Mouse (Mus musculus) midbrain, embryonic 10.5 days (tissue): Measurements from ENCODE around the gene Prorsd1. TPM values are rescaled to one million over a fixed set of nuclear protein-coding genes. Genes with fewer than 3 reads are reported as not detected.
"Not testable (repeated sequence)": the region's sequence is repeated elsewhere in the genome, so short reads cannot be mapped to it uniquely, and the experiment has no call there.

Source experiments
- DNase-seq: peaks from one replicate; pipeline ENCODE4 v3.0.0-alpha.2; 2017; ENCODE audit warnings: low spot score
- H3K27ac ChIP-seq: fragments of 300-500 bp; sonication (generic); replicated peaks from 2 replicates; pipeline ENCODE4 v1.5.1; 2016; ENCODE audit warnings: mild to moderate bottlenecking
- H3K27me3 ChIP-seq: fragments of 300-500 bp; sonication (generic); 2 replicates; pipeline ENCODE4 v1.6.1; 2016; ENCODE audit warnings: low read depth, mild to moderate bottlenecking; ENCODE audit not compliant: poor library complexity, severe bottlenecking
- H3K36me3 ChIP-seq: fragments of 300-500 bp; sonication (generic); 2 replicates; pipeline ENCODE4 v1.6.1; 2016; ENCODE audit warnings: mild to moderate bottlenecking, moderate library complexity
- H3K4me1 ChIP-seq: fragments of 300-500 bp; sonication (generic); 2 replicates; pipeline ENCODE4 v1.6.1; 2016
- H3K4me3 ChIP-seq: fragments of 300-500 bp; sonication (generic); 2 replicates; pipeline ENCODE4 v1.5.1; 2016; ENCODE audit warnings: mild to moderate bottlenecking, moderate library complexity
- H3K9me3 ChIP-seq: fragments of 300-500 bp; sonication (generic); replicated peaks from 2 replicates; pipeline ENCODE4 v1.6.1; 2016; ENCODE audit warnings: mild to moderate bottlenecking
- WGBS: fragments of 180-500 bp; shearing (Covaris S2); methylation state at CpG from one replicate; pipeline ENCODE4 v1.1.7; 2016; 5-methylcytosine and 5-hydroxymethylcytosine counted together
- polyA plus RNA-seq: library from polyadenylated mRNA; unstranded; fragments of >200 nt; fragmentation: Nextera tagmentation; extraction: Ambion mirVana; gene quantifications from 2 replicates; pipeline ENCODE4 v1.2.1, GENCODE M21; 2016

Prorsd1 gene
- 19.6 and 19.8 TPM in 2 replicates for polyA plus RNA-seq

DNA sequence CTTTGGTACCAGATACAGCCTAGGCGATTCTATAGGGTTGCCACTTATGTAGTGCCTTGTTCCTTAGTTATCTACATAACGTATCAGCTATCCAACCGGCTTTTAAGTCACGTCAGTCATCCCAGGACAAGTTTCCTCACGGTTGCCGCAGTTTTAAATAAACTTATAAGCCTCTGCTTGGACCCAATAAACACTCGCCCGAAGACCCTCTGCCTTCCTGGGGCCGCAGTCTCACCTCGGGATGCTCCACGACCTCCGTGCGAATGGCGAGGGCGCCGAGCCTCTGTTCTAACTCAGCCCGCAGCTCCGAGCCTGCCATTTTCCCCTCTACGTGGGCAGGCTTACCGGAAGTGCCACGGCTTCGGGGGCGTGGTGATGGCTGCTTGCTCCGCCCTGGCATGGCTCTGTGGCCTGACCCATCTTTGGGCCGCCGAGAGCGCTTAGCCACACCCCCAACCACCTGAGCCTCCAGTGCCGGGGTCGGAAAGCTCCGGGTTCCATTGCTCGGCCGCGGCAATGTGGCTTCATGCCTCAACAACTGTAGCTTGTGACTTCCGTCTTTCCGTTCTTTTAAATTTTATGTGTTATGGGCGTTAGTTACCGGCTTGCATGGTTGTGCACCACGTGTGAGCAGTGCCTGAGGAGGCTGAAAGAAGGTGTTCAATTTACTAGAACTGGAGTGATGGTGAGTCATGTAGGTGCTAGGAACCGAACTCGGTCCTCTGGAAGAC lies at the start of gene Prorsd1:
TSS of gene Prorsd1 (minus strand) at position 352 of the 731 bp plus-strand sequence.
- 3% methylated on average over 40 of the region's 40 CpGs for WGBS
- Histone ChIP-seq H3K36me3 (peaks cover 26% of the 10 kb centered on the region), H3K9me3 (no peaks in the 10 kb centered on the region), H3K27ac (peak within 1 kb of the TSS; percentile 88), H3K4me1 (peaks cover 13% of the 10 kb centered on the region), H3K27me3 (no peaks in the 10 kb centered on the region), H3K4me3 (peak within 1 kb of the TSS; percentile 75)
- DNase-seq, result peak; percentile 90

DNA sequence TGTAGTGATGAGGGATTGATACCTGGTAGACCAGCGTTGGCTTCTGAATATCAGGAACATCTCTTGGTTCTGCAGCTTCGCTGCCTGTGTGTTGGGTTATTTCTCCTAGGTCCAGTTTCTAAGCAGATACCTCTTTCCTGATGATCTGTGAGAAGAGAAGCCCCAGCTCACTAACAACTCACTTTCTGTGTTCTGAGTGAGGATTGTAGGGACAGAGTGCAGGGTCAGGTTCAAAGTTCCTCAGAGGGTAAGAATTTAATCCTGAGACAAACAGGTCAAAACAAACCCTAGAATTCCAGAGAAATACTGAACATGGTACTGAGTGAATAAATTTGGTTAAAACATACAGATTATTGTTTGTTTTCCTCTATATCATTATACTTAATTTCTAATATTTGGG lies 48.6 kb upstream of the Prorsd1 start:
- no peak for DNase-seq
- no peak overlapping the region for H3K4me3 ChIP-seq
- WGBS, result 95% methylated on average over 2 of the region's 2 CpGs
- no peak overlapping the region for H3K27ac ChIP-seq
- H3K9me3 ChIP-seq, result no peaks in the 10 kb centered on the region
- no peaks in the 10 kb centered on the region for H3K27me3 ChIP-seq
- H3K36me3 ChIP-seq, result no peaks in the 10 kb centered on the region
- no peaks in the 10 kb centered on the region for H3K4me1 ChIP-seq

DNA sequence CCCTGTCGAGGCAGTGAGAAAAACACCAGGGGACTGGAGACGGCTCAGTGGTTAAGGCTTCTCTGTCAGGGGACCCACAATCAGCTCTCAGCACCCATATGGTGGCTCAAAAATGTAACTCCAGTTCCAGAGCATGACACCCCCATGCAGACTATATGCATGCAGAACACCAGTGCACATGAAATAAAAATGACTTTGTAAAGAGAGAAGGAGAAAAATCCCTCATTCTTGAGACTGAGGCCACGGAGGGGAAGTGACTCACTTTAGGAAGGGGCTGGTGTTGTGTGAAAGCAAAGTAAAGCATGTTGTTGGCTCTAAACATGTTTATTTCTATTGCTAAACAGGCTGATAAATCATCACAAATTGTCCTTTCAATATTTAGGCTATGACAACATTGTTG lies 46.2 kb upstream of the Prorsd1 start:
- Histone ChIP-seq H3K36me3 (no peaks in the 10 kb centered on the region), H3K27me3 (no peaks in the 10 kb centered on the region), H3K4me1 (no peaks in the 10 kb centered on the region), H3K9me3 (no peaks in the 10 kb centered on the region), H3K27ac (no peak overlapping the region), H3K4me3 (no peak overlapping the region)
- DNase-seq, result no peak
- WGBS, result 87% methylated on average over 3 of the region's 3 CpGs

DNA sequence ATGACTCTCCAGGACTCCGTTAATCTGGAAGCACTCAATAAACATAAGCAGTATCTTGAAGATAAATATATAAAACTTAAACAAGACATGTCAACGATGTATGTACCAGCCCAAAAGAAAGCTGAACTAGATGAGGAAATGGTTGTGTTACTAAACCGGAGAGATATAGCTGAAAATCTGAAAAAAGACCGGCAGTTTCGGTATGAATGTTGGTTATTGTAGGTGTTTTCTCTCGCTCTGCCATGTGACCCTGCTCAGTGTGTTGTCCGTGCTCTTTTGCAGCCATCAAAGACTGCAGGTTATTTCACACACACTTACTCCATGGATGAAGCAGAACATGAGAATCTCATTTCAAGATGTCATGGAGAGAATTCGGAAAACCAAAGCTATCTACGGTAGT lies 45.6 kb upstream of the Prorsd1 start:
- DNase-seq, result no peak
- H3K27ac ChIP-seq, result no peak overlapping the region
- H3K36me3 ChIP-seq, result no peaks in the 10 kb centered on the region
- H3K9me3 ChIP-seq, result no peaks in the 10 kb centered on the region
- H3K4me1 ChIP-seq, result no peaks in the 10 kb centered on the region
- 89% methylated on average over 9 of the region's 9 CpGs for WGBS
- no peak overlapping the region for H3K4me3 ChIP-seq
- no peaks in the 10 kb centered on the region for H3K27me3 ChIP-seq

DNA sequence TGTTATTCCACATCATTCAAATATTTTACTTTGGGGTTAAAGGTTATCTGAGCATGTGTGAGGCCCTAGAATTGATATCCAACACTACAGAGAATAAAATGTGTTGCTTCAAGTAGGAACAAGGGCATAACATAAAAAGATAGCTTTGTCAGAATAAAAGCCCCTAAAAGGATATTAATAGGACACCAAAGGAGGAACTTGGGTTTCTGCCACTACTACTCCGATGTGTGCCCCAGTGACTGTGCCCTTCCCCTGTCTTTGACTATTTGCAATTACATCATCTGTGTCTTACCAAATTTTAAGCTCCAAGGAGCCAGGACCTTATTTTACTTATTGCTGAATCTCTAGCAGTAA lies 34.6 kb upstream of the Prorsd1 start:
- WGBS, result 96% methylated on average over 1 of the region's 1 CpGs
- Histone ChIP-seq H3K4me3 (no peak overlapping the region), H3K9me3 (no peaks in the 10 kb centered on the region), H3K27me3 (no peaks in the 10 kb centered on the region), H3K4me1 (peaks cover 14% of the 10 kb centered on the region), H3K36me3 (peaks cover 25% of the 10 kb centered on the region), H3K27ac (no peak overlapping the region)
- DNase-seq, result no peak

DNA sequence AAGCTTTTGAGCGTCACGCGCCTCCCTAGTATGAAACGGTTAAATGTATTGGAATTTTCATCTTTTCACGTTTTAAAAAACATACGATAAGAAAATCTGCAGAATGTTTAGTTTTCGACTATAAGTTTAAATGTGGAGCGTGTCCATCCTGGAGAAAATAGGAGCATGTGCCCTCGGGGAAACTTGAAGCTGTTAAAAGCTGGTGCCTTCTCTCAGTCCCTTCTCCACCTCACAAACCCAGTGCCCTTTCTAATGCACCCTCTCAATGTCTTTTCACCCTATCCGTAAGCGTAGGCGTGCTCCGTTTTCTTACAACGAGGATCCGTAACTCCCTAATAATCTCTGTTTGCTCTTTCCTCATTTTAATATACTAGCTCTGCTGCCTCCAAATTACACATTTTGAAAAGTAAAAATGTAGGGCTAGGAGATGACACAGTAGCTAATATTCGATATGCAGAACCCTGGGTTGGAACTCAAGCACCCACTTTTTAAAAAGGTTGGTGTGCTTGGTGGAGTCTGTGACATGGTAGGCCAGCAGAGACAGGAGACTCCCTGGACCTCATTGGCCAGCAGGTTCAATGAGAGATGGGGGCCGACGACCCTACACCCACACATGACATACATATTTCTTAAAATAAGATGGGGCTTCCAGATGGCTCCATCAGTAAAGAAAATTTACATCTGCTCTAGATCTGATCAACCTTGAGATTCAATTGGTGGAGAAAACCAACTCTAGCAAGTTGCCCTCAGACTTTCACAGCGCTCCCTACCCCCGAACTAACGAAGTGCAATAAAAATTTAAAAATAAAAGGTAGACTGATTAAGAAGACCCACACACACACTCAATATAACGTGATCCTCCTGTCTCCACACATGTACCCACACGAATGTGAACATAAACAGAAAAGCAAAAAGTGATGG lies 33.9 kb upstream of the Prorsd1 start:
- 29% methylated on average over 23 of the region's 23 CpGs for WGBS
- H3K36me3 ChIP-seq, result peaks cover 31% of the 10 kb centered on the region
- no peak for DNase-seq
- H3K27me3 ChIP-seq, result no peaks in the 10 kb centered on the region
- peaks cover 14% of the 10 kb centered on the region for H3K4me1 ChIP-seq
- H3K4me3 ChIP-seq, result peak overlapping the region; percentile 81
- peak overlapping the region; percentile 92 for H3K27ac ChIP-seq
- no peaks in the 10 kb centered on the region for H3K9me3 ChIP-seq

DNA sequence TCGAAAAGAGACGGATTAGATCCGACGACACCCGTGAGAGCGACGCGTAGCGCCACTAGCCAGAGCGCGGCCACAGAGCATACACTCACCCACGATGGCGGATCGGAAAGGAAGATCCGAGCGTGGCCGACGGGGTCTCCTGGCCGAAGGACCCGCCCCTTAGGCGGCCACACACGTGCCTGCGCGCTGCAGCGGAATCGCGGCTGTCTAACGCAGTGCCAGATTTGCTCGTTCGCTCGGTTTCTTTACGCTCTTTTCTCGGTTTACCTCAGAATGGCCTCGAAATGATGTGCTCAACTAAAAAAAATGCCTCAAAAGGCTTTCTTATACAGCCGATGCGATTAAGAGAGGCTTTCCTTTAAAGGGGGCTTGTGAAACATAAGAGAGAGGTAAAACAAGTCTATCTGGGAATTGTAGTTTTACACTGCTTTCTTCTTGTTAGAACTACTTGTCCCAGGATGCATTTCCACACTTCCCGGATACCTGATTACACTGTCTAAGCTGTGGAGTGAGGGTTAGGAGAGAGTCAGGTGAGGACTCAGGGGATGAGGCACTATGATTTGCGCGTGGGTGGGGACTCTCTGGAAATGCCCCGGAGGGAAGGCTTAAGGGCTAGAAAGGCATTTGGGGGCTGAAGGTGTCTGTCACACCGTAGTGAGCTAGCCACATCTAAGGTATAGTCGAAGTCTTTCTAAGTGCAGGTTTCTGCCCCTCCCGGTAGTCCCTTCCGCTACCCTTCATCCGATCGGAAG lies 33.1 kb upstream of the Prorsd1 start, which contains the start of the genes Clhc1 and Rps27a:
TSS of gene Clhc1 (plus strand) at position 199 of the 752 bp plus-strand sequence.
TSS of gene Rps27a (minus strand) at position 358 of the 752 bp plus-strand sequence.
- H3K36me3 ChIP-seq, result peaks cover 39% of the 10 kb centered on the region
- peak within 1 kb of the TSS; percentile 92 for H3K27ac ChIP-seq
- under 1% methylated on average over 46 of the region's 46 CpGs for WGBS
- peaks cover 14% of the 10 kb centered on the region for H3K4me1 ChIP-seq
- H3K9me3 ChIP-seq, result no peaks in the 10 kb centered on the region
- peak within 1 kb of the TSS; percentile 81 for H3K4me3 ChIP-seq
- no peaks in the 10 kb centered on the region for H3K27me3 ChIP-seq
- peak; percentile 91 for DNase-seq

DNA sequence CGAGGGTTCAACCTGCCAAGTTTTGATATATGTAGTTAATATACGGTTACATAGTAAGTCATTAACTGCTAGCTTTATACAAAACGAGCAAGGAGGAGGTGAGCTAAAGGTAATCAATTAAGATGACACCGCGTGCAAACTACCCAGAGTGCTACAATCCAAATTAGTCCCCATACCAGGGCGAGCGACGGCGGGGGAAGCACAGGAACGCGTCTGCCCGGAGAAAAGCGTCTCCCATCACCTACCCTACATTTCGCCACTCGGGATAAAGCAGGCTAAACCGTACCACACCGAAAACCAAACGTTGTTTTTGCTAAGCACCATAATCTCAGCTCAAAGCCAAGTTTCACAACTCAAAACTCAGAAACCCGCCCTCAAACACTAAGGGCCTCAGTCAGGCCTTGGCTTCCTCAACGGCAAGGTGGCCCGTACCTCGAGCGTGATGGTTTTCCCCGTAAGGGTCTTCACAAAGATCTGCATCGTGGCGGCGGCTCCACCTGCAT lies 32.5 kb upstream of the Prorsd1 start:
- Histone ChIP-seq H3K36me3 (peaks cover 45% of the 10 kb centered on the region), H3K9me3 (no peaks in the 10 kb centered on the region), H3K4me1 (peaks cover 14% of the 10 kb centered on the region), H3K4me3 (peak overlapping the region; percentile 81), H3K27ac (peak overlapping the region; percentile 92), H3K27me3 (no peaks in the 10 kb centered on the region)
- DNase-seq, result no peak
- WGBS, result under 1% methylated on average over 27 of the region's 27 CpGs

DNA sequence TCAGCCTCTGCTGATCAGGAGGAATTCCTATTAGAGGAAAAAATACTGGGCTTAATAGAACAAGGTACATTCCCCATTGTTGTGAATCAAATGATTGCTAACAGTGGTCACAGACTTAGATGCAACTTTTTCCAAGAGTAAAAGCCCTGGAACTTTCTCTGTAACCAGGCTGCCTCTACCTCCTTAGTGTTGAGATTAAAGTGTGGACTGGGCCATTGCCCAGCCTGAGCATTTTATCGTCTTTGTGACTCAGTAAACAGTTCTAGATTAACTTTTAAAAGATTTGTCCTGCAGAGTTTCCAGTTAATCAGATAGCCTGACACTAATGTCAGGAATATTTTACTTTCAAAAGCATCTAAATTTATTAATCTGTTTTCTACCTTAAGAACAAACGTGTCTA lies 31.9 kb upstream of the Prorsd1 start:
- Histone ChIP-seq H3K4me3 (peak overlapping the region; percentile 81), H3K9me3 (no peaks in the 10 kb centered on the region), H3K36me3 (peaks cover 48% of the 10 kb centered on the region), H3K4me1 (peaks cover 14% of the 10 kb centered on the region), H3K27ac (peak overlapping the region; percentile 92), H3K27me3 (no peaks in the 10 kb centered on the region)
- DNase-seq, result no peak
- WGBS, result 25% methylated on average over 2 of the region's 2 CpGs

DNA sequence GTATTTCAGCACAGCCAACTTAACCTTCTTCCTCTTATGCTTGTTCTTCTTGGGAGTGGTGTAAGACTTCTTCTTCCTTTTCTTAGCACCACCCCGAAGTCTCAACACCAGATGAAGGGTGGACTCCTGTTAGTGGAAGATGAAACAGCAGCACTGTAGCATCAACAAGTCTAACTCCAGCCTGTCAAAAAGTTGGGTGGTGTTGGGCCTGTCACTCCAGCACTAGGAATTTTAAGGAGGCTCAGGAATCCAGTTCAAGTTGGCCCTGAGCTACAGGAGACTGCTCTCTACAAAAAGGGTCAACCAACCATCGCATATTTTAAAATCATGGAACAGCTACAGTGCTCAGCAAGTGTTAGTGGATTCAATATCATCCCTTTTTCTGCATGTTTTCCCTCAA lies 31.5 kb upstream of the Prorsd1 start:
- not testable (repeated sequence) for H3K9me3 ChIP-seq, H3K27me3 ChIP-seq, DNase-seq
- H3K4me3 ChIP-seq, result peak overlapping the region; percentile 81
- peaks cover 53% of the 10 kb centered on the region for H3K36me3 ChIP-seq
- peak overlapping the region; percentile 92; the same call in 1 of the 2 replicates for H3K27ac ChIP-seq
- peaks cover 14% of the 10 kb centered on the region for H3K4me1 ChIP-seq
- 94% methylated on average over 2 of the region's 2 CpGs for WGBS

DNA sequence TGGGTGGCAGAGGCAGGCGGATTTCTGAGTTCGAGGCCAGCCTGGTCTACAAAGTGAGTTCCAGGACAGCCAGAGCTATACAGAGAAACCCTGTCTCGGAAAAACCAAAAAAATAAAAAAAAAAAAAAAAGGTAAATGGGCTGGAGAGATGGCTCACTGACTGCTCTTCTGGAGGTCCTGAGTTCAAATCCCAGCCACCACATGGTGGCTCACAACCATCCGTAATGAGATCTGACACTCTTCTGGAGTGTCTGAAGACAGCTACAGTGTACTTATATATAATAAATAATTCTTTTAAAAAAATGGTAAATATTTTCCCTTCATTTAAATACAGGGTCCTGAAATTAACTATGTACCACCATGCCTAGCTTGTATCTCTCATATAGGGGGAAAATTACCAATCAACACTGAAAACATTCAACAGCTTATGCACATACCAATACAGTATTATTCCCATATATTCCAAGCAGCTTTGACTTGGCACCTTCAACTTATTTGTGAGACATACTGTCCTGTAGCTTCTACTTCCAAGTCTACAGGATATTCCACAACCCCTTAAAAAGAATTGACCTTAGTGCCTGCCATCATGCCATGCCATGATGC lies 30.4 kb upstream of the Prorsd1 start:
- H3K9me3 ChIP-seq, H3K27me3 ChIP-seq, DNase-seq, H3K4me3 ChIP-seq, H3K27ac ChIP-seq: not testable (repeated sequence)
- peaks cover 14% of the 10 kb centered on the region for H3K4me1 ChIP-seq
- WGBS, result 89% methylated on average over 4 of the region's 4 CpGs
- H3K36me3 ChIP-seq, result peaks cover 63% of the 10 kb centered on the region
